Mouse (Mus musculus) midbrain, embryonic 13.5 days (tissue): Measurements from ENCODE around the gene Tbc1d17. TPM values are rescaled to one million over a fixed set of nuclear protein-coding genes. Genes with fewer than 3 reads are reported as not detected.

Experiments
- ATAC-seq: fragments of 200-750 bp; cut with Nextera tagmentation; 2 replicates; pipeline ENCODE4 v1.8.0; 2017; ENCODE audit warnings: mild to moderate bottlenecking, moderate TSS enrichment, moderate library complexity
- H3K27ac ChIP-seq: fragments of 300-500 bp; sonication (generic); 2 replicates; pipeline ENCODE4 v1.5.1; 2015; ENCODE audit warnings: inconsistent platforms, mild to moderate bottlenecking, moderate library complexity
- H3K27me3 ChIP-seq: fragments of 300-500 bp; sonication (generic); 2 replicates; pipeline ENCODE4 v1.6.1; 2015; ENCODE audit warnings: mild to moderate bottlenecking, inconsistent platforms
- H3K36me3 ChIP-seq: fragments of 300-500 bp; sonication (generic); 2 replicates; pipeline ENCODE4 v1.6.1; 2015; ENCODE audit warnings: mild to moderate bottlenecking, inconsistent platforms
- H3K4me1 ChIP-seq: fragments of 300-500 bp; sonication (generic); replicated peaks from 2 replicates; pipeline ENCODE4 v1.6.1; 2015; ENCODE audit warnings: inconsistent platforms
- H3K4me2 ChIP-seq: fragments of 300-500 bp; sonication (generic); replicated peaks from 2 replicates; pipeline ENCODE4 v1.6.1; 2015; ENCODE audit warnings: moderate library complexity, mild to moderate bottlenecking, inconsistent platforms
- H3K4me3 ChIP-seq: fragments of 300-500 bp; sonication (generic); replicated peaks from 2 replicates; pipeline ENCODE4 v1.5.1; 2015; ENCODE audit warnings: mild to moderate bottlenecking, inconsistent platforms
- H3K9ac ChIP-seq: fragments of 300-500 bp; sonication (generic); replicated peaks from 2 replicates; pipeline ENCODE4 v1.6.1; 2015; ENCODE audit warnings: mild to moderate bottlenecking, inconsistent platforms
- H3K9me3 ChIP-seq: fragments of 300-500 bp; sonication (generic); 2 replicates; pipeline ENCODE4 v1.6.1; 2016; ENCODE audit warnings: mild to moderate bottlenecking, inconsistent platforms
- WGBS: fragments of 180-500 bp; shearing (Covaris S2); methylation state at CpG from one replicate; pipeline ENCODE4 v1.1.7; 2015; 5-methylcytosine and 5-hydroxymethylcytosine counted together
- polyA plus RNA-seq: library from polyadenylated mRNA; unstranded; fragments of >200 nt; fragmentation: Nextera tagmentation; extraction: Ambion mirVana; gene quantifications from 2 replicates; pipeline ENCODE4 v1.2.1, GENCODE M21; 2015

The Tbc1d17 gene
- polyA plus RNA-seq, 1 experiment from 2014 or later: 109 TPM

DNA sequence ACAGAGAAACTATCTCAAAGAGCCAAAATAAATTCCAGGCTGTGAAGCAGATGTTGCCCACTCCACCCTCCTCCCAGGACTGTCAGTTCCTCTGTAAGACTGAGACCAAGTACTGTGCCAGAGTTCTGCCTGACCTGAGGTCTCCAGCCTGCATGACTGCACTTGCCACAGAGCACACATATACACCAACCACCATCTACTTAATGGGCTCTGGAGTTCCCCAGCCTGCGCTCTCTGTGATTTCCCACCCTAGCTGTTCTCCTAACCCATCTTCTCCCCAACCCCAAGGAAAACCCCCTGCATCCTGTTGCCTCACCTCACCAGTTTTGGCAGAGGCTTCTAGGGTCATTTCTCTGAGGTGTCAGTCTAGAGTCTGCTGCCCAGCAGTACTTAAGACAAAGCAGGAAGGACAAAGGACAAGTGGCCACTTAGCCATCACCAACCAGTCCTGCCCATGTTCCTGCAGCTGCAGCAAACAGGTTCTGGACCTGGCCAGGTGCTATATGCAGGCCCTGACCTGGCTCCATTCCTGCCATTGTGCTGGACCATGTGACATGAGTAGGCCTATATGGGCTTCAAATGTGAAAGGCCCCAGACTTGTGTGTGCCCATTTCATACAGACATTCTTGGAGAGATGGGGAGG lies 13.4 kb downstream of the Tbc1d17 start:
- no peaks in the 10 kb centered on the region for H3K9me3 ChIP-seq
- WGBS: 100% methylated on average over 1 of the region's 1 CpGs
- peaks cover 18% of the 10 kb centered on the region for H3K4me1 ChIP-seq
- H3K4me3 ChIP-seq: no peak overlapping the region
- no peak overlapping the region for H3K9ac ChIP-seq
- no peak overlapping the region for H3K4me2 ChIP-seq
- ATAC-seq: no peak
- no peak overlapping the region for H3K27ac ChIP-seq
- peaks cover 25% of the 10 kb centered on the region for H3K27me3 ChIP-seq
- peaks cover 21% of the 10 kb centered on the region for H3K36me3 ChIP-seq

DNA sequence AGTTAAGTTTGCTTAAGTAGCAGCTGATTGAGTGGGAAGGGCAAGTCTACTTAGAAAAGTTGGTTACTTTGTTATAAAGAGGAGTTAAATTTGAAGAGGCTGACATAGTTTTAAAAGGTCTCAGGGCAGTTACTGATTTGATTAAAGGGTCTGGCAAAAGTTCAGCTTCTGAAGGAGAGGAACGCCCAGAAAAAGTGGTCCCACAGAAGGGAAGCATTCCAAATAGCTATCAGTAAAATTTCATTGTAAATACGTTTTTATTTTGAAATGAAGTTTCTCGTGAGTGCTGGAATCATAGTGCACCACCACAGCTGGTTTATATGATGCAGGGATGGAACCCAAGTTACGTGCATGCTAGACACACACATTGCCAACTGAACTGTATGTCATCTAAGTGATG lies 16.1 kb downstream of the Tbc1d17 start:
- H3K4me1 ChIP-seq: no peaks in the 10 kb centered on the region
- peaks cover 43% of the 10 kb centered on the region for H3K36me3 ChIP-seq
- no peak overlapping the region for H3K27ac ChIP-seq
- no peaks in the 10 kb centered on the region for H3K9me3 ChIP-seq
- no peak overlapping the region for H3K4me2 ChIP-seq
- H3K4me3 ChIP-seq: no peak overlapping the region
- ATAC-seq: no peak
- no peak overlapping the region for H3K9ac ChIP-seq
- H3K27me3 ChIP-seq: no peaks in the 10 kb centered on the region
- 81% methylated on average over 4 of the region's 4 CpGs for WGBS

DNA sequence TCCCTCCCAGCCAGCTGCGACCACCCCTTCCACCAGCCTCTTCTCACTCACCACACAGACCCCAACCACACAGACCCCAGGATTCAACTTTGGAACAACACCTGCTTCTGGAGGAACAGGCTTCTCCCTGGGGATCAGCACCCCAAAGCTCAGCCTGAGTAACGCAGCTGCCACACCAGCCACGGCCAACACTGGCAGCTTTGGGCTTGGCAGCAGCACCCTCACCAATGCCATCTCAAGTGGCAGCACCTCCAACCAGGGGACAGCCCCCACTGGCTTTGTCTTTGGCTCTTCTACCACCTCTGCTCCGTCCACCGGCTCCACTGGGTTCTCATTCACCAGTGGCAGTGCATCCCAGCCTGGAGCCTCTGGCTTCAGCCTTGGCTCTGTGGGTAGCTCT lies 20.2 kb downstream of the Tbc1d17 start:
- Histone ChIP-seq H3K27me3 (no peaks in the 10 kb centered on the region), H3K27ac (no peak overlapping the region), H3K36me3 (peaks cover 48% of the 10 kb centered on the region), H3K4me1 (peaks cover 10% of the 10 kb centered on the region), H3K9ac (no peak overlapping the region), H3K9me3 (no peaks in the 10 kb centered on the region), H3K4me3 (no peak overlapping the region), H3K4me2 (no peak overlapping the region)
- WGBS: 92% methylated on average over 5 of the region's 5 CpGs
- ATAC-seq: no peak

- WGBS: 94% methylated on average over 3 of the region's 3 CpGs
- Histone ChIP-seq H3K27ac (no peak overlapping the region), H3K9me3 (no peaks in the 10 kb centered on the region), H3K36me3 (peaks cover 42% of the 10 kb centered on the region), H3K4me1 (peaks cover 25% of the 10 kb centered on the region), H3K4me3 (no peak overlapping the region), H3K9ac (no peak overlapping the region), H3K4me2 (no peak overlapping the region), H3K27me3 (no peaks in the 10 kb centered on the region)
- no peak for ATAC-seq
These were observed 22.1 kb downstream of the Tbc1d17 start for GRCm38 (mm10) chr7:44826771-44827170.

GRCm38 (mm10) chr7:44824872-44825271 lies 24.0 kb downstream of the Tbc1d17 start:
- H3K4me1 ChIP-seq: peaks cover 41% of the 10 kb centered on the region
- 30% methylated on average over 3 of the region's 3 CpGs for WGBS
- ATAC-seq: peak; percentile 65
- no peaks in the 10 kb centered on the region for H3K27me3 ChIP-seq
- H3K36me3 ChIP-seq: peaks cover 23% of the 10 kb centered on the region
- H3K9ac ChIP-seq: 0 out of 2 replicates have a peak overlapping the region, but pooled peaks have one; percentile 21
- no peak overlapping the region for H3K4me3 ChIP-seq
- H3K27ac ChIP-seq: no peak overlapping the region
- H3K9me3 ChIP-seq: no peaks in the 10 kb centered on the region
- no peak overlapping the region for H3K4me2 ChIP-seq

DNA sequence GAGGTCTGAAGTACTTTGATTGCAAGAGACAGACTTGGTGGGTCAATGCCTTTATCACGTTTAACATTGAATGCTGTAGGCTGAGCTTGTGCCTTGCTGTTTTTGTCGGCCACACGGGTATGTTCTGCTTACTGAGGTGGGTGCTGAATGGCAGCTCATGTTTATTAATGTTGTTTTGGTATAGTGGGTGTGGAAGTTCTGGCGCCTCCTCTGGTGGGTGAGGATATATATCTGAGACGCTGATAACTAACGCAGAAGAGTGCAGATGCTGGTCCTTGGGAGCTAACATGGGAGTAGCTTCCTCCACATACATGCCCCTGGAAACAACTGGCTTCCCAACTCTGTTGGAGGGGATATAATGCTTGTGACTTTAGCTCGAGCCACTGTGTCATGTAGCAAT lies 25.5 kb downstream of the Tbc1d17 start:
- no peaks in the 10 kb centered on the region for H3K27me3 ChIP-seq
- 39% methylated on average over 7 of the region's 7 CpGs for WGBS
- H3K9me3 ChIP-seq: no peaks in the 10 kb centered on the region
- no peak overlapping the region for H3K4me3 ChIP-seq
- ATAC-seq: no peak
- no peak overlapping the region for H3K9ac ChIP-seq
- H3K4me2 ChIP-seq: no peak overlapping the region
- peaks cover 55% of the 10 kb centered on the region for H3K4me1 ChIP-seq
- no peak overlapping the region for H3K27ac ChIP-seq
- H3K36me3 ChIP-seq: peaks cover 9% of the 10 kb centered on the region

DNA sequence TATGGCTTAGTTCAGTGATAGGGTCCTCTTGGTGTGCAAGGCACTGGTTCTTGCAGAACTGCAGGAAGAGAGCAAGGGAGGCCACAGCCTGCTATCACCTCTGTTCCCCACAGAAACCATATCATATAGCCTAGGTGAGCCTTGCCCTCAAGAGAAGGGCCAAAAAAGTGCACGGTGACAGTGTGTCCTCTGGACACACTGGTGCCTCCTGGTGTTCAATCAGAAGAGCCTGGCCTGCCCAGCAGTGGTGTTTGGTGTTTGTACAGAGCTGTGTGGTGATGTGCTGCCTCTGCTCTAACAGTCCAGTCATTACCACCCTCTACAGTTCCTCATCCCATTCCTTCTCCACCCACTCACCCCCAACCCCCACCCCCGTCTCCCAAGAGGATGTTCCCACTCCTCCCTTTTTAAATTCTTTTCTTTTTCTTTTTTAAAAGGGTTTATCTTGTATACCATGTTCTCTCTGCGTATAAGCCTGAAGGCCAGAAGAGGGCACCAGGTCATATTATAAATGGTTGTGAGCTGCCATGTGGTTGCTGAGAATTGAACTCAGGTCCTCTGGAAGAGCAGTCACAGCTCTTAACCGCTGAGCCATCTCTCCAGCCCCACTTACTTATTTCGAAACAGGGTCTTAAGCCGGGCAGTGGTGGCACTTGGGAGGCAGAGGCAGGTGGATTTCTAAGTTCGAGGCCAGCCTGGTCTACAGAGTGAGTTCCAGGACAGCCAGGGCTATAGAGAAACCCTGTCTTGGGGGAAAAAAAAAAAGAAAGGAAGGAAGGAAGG lies 27.0 kb downstream of the Tbc1d17 start:
- peaks cover 71% of the 10 kb centered on the region for H3K4me1 ChIP-seq
- H3K27ac ChIP-seq: no peak overlapping the region
- no peaks in the 10 kb centered on the region for H3K9me3 ChIP-seq
- no peak for ATAC-seq
- H3K4me2 ChIP-seq: no peak overlapping the region
- no peaks in the 10 kb centered on the region for H3K27me3 ChIP-seq
- 0 out of 2 replicates have a peak, but pooled peaks cover 5% of the 10 kb centered on the region for H3K36me3 ChIP-seq
- no peak overlapping the region for H3K9ac ChIP-seq
- WGBS: 86% methylated on average over 7 of the region's 7 CpGs
- no peak overlapping the region for H3K4me3 ChIP-seq

- 0 out of 2 replicates have a peak, but pooled peaks cover 2% of the 10 kb centered on the region for H3K36me3 ChIP-seq
- no peak for ATAC-seq
- 0 out of 2 replicates have a peak overlapping the region, but pooled peaks have one; percentile 2 for H3K9ac ChIP-seq
- no peaks in the 10 kb centered on the region for H3K9me3 ChIP-seq
- no peak overlapping the region for H3K27ac ChIP-seq
- H3K4me2 ChIP-seq: no peak overlapping the region
- H3K4me1 ChIP-seq: peaks cover 72% of the 10 kb centered on the region
- no peaks in the 10 kb centered on the region for H3K27me3 ChIP-seq
- no peak overlapping the region for H3K4me3 ChIP-seq
- 83% methylated on average over 3 of the region's 3 CpGs for WGBS
These were observed 28.4 kb downstream of the Tbc1d17 start for GRCm38 (mm10) chr7:44820525-44820924.

DNA sequence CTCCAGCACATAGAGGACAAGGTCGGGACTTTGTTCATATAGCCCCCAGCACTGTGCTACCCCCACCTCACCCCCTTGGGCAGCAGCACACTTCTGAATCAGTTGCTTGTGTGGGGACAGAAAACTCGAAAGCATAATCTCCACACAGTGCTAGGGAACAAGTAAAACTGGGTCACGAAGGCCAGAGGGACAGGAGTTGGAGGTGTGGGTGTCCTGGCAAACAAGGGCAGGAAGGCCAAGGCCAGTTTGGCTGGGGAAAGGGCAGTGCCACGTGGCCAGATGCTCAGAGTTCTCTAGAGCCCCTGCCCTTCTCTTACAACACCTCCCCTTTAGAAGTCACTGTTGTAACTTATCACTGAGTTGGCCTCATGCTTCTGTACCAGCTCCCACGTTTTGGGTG lies 29.0 kb downstream of the Tbc1d17 start:
- peaks cover 77% of the 10 kb centered on the region for H3K4me1 ChIP-seq
- H3K4me3 ChIP-seq: no peak overlapping the region
- ATAC-seq: no peak
- no peak overlapping the region for H3K27ac ChIP-seq
- WGBS: 77% methylated on average over 5 of the region's 5 CpGs
- H3K4me2 ChIP-seq: no peak overlapping the region
- H3K36me3 ChIP-seq: no peaks in the 10 kb centered on the region
- peak overlapping the region; percentile 92; the same call in 1 of the 2 replicates for H3K9ac ChIP-seq
- H3K9me3 ChIP-seq: no peaks in the 10 kb centered on the region
- no peaks in the 10 kb centered on the region for H3K27me3 ChIP-seq

DNA sequence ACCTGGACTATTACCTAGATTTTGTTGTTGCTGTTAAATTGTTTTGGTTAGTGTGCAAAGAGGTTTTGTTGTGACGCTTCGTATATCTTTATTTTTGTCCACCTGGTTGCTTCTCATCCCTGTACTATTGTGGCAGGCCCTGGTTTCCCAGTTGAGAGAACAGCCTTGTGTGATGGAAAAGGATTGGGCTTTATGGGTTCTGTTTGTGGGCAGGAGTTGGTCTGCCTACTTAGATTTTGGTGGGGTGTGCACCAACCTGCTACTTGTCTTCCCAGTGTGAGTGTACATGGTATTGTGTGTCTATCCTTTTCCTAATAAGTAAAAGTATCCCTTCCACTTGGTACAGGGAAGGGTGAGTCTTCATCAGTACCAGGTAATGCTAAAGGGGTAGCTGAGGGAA lies 29.5 kb downstream of the Tbc1d17 start:
- Histone ChIP-seq H3K27ac (peak overlapping the region; percentile 53), H3K9ac (peak overlapping the region; percentile 92), H3K9me3 (no peaks in the 10 kb centered on the region), H3K4me1 (peaks cover 76% of the 10 kb centered on the region), H3K4me2 (peak overlapping the region; percentile 83), H3K36me3 (no peaks in the 10 kb centered on the region), H3K27me3 (no peaks in the 10 kb centered on the region), H3K4me3 (peak overlapping the region; percentile 90)
- no peak for ATAC-seq
- WGBS: 92% methylated on average over 2 of the region's 2 CpGs

DNA sequence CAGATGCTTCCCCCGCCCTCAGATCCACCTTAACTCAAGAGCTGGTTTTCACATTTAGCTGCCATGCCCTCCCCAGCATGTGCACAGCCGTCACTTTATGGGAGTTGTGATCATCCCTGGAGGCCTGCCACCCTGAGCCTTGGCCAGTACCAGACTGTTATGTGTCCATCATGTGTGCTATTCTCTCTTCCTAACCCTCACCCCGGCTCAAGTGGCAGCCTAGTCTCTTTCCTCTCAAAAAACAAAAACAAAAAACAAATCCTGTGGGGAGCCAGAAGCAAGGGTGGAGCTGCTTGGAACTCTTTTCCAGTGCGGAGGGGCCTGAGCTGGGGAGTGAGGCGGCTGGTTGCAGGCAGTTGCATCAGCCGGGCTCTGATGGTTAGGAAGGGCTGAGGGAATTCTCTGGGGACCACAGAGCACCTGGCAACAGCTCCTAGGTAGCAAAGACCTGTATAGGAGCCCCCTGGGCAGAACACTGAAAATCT lies 30.1 kb downstream of the Tbc1d17 start:
- peak overlapping the region; percentile 53 for H3K27ac ChIP-seq
- peak overlapping the region; percentile 92 for H3K9ac ChIP-seq
- no peaks in the 10 kb centered on the region for H3K27me3 ChIP-seq
- WGBS: 50% methylated on average over 6 of the region's 6 CpGs
- peaks cover 70% of the 10 kb centered on the region for H3K4me1 ChIP-seq
- no peaks in the 10 kb centered on the region for H3K9me3 ChIP-seq
- no peaks in the 10 kb centered on the region for H3K36me3 ChIP-seq
- H3K4me3 ChIP-seq: peak overlapping the region; percentile 90
- peak overlapping the region; percentile 83 for H3K4me2 ChIP-seq
- no peak for ATAC-seq

GRCm38 (mm10) chr7:44818164-44818563 lies 30.7 kb downstream of the Tbc1d17 start:
- Histone ChIP-seq H3K9ac (peak overlapping the region; percentile 92), H3K27me3 (no peaks in the 10 kb centered on the region), H3K9me3 (no peaks in the 10 kb centered on the region), H3K27ac (no peak overlapping the region), H3K4me3 (peak overlapping the region; percentile 90), H3K36me3 (no peaks in the 10 kb centered on the region), H3K4me2 (peak overlapping the region; percentile 83), H3K4me1 (peaks cover 64% of the 10 kb centered on the region)
- WGBS: 30% methylated on average over 2 of the region's 2 CpGs
- ATAC-seq: no peak
